Mouse (Mus musculus) cortical plate, adult 2 months (tissue): ENCODE measurements at regions not wholly inside any gene's neighbourhood (a gene's known extent, or its start where the extent isn't known, plus 50 kb on each side); places are given as distances from the start of the nearest gene placed in this dataset.

ENCODE experiments used
- CTCF ChIP-seq: fragments of 200-500 bp; IDR thresholded peaks from 2 replicates; pipeline ENCODE4 v1.5.1; 2011; ENCODE audit warnings: mild to moderate bottlenecking, control low read depth, low read length; ENCODE audit not compliant: insufficient read depth; ENCODE audit errors: extremely low read depth
- POLR2A ChIP-seq: fragments of 200-500 bp; IDR thresholded peaks from 2 replicates; pipeline ENCODE4 v1.6.1; 2011; ENCODE audit warnings: mild to moderate bottlenecking, low read length, control low read depth; ENCODE audit not compliant: insufficient read depth; ENCODE audit errors: extremely low read depth

GRCm38 (mm10) chr12:73403906-73404474 is 117.4 kb downstream of the Slc38a6 start:
- TF ChIP-seq POLR2A = no peak
- no peak for TF ChIP-seq CTCF
